ENCODE assay signal across 16 mouse cellular contexts in the genomic region with DNA sequence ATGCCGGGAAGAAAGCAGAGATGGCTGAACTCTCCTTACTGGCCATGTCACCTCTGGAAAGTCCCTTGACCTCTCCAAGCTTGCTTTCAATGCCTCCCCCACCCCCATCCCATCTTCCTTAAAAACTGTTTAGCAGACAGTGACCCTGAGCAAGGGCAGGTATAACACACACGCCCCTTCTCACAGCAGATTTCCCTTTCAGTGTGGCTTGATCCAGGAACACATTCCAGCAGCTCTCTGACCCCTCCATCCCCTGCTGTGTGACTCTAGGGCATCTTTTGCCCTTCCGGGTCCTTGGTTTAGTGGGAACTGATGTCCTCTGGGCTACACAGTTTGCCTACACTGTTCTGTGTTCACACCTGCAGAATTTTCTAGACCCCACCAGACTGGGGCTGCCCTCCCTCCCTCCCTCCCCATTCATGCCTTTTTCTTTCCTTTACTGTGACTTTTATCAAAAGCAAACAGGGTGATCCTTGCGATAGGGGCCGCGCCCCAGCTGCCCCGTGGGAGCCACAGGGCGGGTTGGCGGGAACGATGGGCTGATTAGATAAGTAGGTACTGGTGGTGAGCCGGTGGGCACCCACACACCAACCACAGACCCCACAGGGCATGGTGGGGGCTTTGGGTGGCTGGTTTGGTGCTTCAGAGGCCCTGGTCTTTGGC. TPM values are rescaled to one million over a fixed set of nuclear protein-coding genes. Genes with fewer than 3 reads are reported as not detected.
DNase-seq lines count a peak whose midpoint lies in the region; ATAC-seq and TF ChIP-seq lines count a peak whose summit lies in the region.
"Had no signal": no experiment of that assay in that cellular context is flagged by ENCODE, and none has a peak within 500 bp of the region (broad histone marks: within the 10 kb centered on the region; RNA-seq: fewer than 3 reads in every experiment).

No protein-coding gene starts in this region.

- intact Hi-C loops in heart, postnatal 25 days (cut with DNase I) = no loop called here

- H3K4me1 ChIP-seq in heart, embryonic 10.5 days = peaks cover 100% of the 10 kb centered on the region
- H3K4me1 ChIP-seq in ES-Bruce4 (ENCODE audit: control insufficient read depth, insufficient read depth, low read length) = peaks cover 12% of the 10 kb centered on the region
- H3K4me1 ChIP-seq in embryonic facial prominence, embryonic 10.5 days = peaks cover 86% of the 10 kb centered on the region
- H3K4me1 ChIP-seq in liver, embryonic 15.5 days (replicated peaks) = peaks cover 100% of the 10 kb centered on the region

- TF ChIP-seq CTCF in ES-Bruce4 (IDR thresholded peaks at IDR 0.05; ENCODE audit: low read depth, low read length) = no peak

- no peaks in the 10 kb centered on the region for H3K9me3 ChIP-seq in heart, embryonic 10.5 days
- no peaks in the 10 kb centered on the region for H3K9me3 ChIP-seq in ES-Bruce4 (replicated peaks; ENCODE audit: control insufficient read depth, insufficient read depth, low read length, poor library complexity, severe bottlenecking)
- no peaks in the 10 kb centered on the region for H3K9me3 ChIP-seq in embryonic facial prominence, embryonic 10.5 days
- no peaks in the 10 kb centered on the region for H3K9me3 ChIP-seq in liver, embryonic 15.5 days (replicated peaks)
- H3K9me3 ChIP-seq: hindbrain, embryonic 12.5 days; midbrain, embryonic 15.5 days had no signal

- peaks cover 50% of the 10 kb centered on the region for H3K36me3 ChIP-seq in heart, embryonic 10.5 days
- no peaks in the 10 kb centered on the region for H3K36me3 ChIP-seq in ES-Bruce4 (ENCODE audit: control insufficient read depth, insufficient read depth, low read length, poor library complexity, severe bottlenecking)
- H3K36me3 ChIP-seq in embryonic facial prominence, embryonic 10.5 days (replicated peaks) = peaks cover 9% of the 10 kb centered on the region; the same call in 1 of the 2 replicates
- H3K36me3 ChIP-seq in liver, embryonic 15.5 days (replicated peaks) = peaks cover 87% of the 10 kb centered on the region
- H3K36me3 ChIP-seq: hindbrain, embryonic 12.5 days; midbrain, embryonic 15.5 days had no signal

- H3K4me3 ChIP-seq in heart, embryonic 10.5 days = no peak overlapping the region
- no peak overlapping the region for H3K4me3 ChIP-seq in ES-Bruce4 (ENCODE audit: low read depth, low read length)
- H3K4me3 ChIP-seq in embryonic facial prominence, embryonic 10.5 days = no peak overlapping the region
- 0 out of 2 replicates have a peak overlapping the region, but pooled peaks have one; percentile 17 for H3K4me3 ChIP-seq in liver, embryonic 15.5 days (replicated peaks)
- H3K4me3 ChIP-seq: hindbrain, embryonic 12.5 days; layer of hippocampus, adult 2 months; midbrain, embryonic 15.5 days had no signal

- TF ChIP-seq POLR2A in ES-Bruce4 (IDR thresholded peaks at IDR 0.05; ENCODE audit: insufficient read depth, low read length) = no peak

- H3K9ac ChIP-seq in ES-Bruce4 (ENCODE audit: low read depth, poor library complexity, severe bottlenecking) = no peak overlapping the region
- peak overlapping the region; percentile 71; the same call in 1 of the 2 replicates for H3K9ac ChIP-seq in liver, embryonic 15.5 days
- H3K9ac ChIP-seq: hindbrain, embryonic 12.5 days; midbrain, embryonic 15.5 days had no signal

- peak overlapping the region; percentile 67 for H3K4me2 ChIP-seq in liver, embryonic 15.5 days
- H3K4me2 ChIP-seq: hindbrain, embryonic 12.5 days; midbrain, embryonic 15.5 days had no signal

- no peak for ATAC-seq in liver, embryonic 15.5 days (ENCODE audit: insufficient read depth)
- ATAC-seq: midbrain, embryonic 15.5 days had no signal

- DNase-seq in heart, embryonic 10.5 days (ENCODE audit: low spot score) = no peak
- DNase-seq in heart, postnatal 25 days (ENCODE audit: low spot score) = no peak
- DNase-seq in embryonic facial prominence, embryonic 10.5 days (ENCODE audit: low spot score) = no peak
- DNase-seq in layer of hippocampus, adult 9-10 months (ENCODE audit: low spot score) = no peak
- DNase-seq in frontal cortex, postnatal 10 days (ENCODE audit: low spot score in 2 of 2) = no peak
- DNase-seq in cerebellum, postnatal 25 days = no peak
- DNase-seq: cerebellum, adult 2 months; embryo, embryonic 11 days; kidney, adult 2 months; lung, postnatal 36 days; right cerebral cortex, postnatal 25 days had no signal

- TF ChIP-seq EP300 in ES-Bruce4 (IDR thresholded peaks at IDR 0.05; ENCODE audit: insufficient read depth, low read depth, low read length) = peak; percentile 96

- WGBS in heart, embryonic 10.5 days = 56% methylated on average over 11 of the region's 11 CpGs
- WGBS in embryonic facial prominence, embryonic 10.5 days = 68% methylated on average over 11 of the region's 11 CpGs
- WGBS in liver, embryonic 15.5 days (ENCODE audit: insufficient replicate concordance) = 11% methylated on average over 11 of the region's 11 CpGs

- H3K27ac ChIP-seq in heart, embryonic 10.5 days = peak overlapping the region; percentile 81
- 0 out of 2 replicates have a peak overlapping the region, but pooled peaks have one; percentile 12 for H3K27ac ChIP-seq in ES-Bruce4 (ENCODE audit: insufficient read depth, low read length)
- peak overlapping the region; percentile 26; the same call in 1 of the 2 replicates for H3K27ac ChIP-seq in embryonic facial prominence, embryonic 10.5 days (replicated peaks)
- peak overlapping the region; percentile 95 for H3K27ac ChIP-seq in liver, embryonic 15.5 days (replicated peaks)
- H3K27ac ChIP-seq: hindbrain, embryonic 12.5 days; layer of hippocampus, adult 2 months; midbrain, embryonic 15.5 days had no signal

- H3K27me3 ChIP-seq in heart, embryonic 10.5 days (ENCODE audit: insufficient read depth, poor library complexity, severe bottlenecking) = no peaks in the 10 kb centered on the region
- H3K27me3 ChIP-seq in ES-Bruce4 (ENCODE audit: control insufficient read depth, insufficient read depth, low read length, poor library complexity, severe bottlenecking) = no peaks in the 10 kb centered on the region
- peaks cover 34% of the 10 kb centered on the region for H3K27me3 ChIP-seq in embryonic facial prominence, embryonic 10.5 days (replicated peaks; ENCODE audit: low read depth, poor library complexity, severe bottlenecking)
- H3K27me3 ChIP-seq in liver, embryonic 15.5 days = no peaks in the 10 kb centered on the region
- H3K27me3 ChIP-seq: midbrain, embryonic 15.5 days had no signal

RNA-seq across cellular contexts. Expression of a gene that starts 37.2 kb away (rescaled TPM):
- polyA plus RNA-seq in heart, embryonic 10.5 days (2016; fragmentation: Nextera tagmentation; extraction: Ambion mirVana) = 5.7 and 12.8 TPM in 2 replicates
- 10 to 100 TPM; 21.3 to 22.6 TPM for total RNA-seq in heart, postnatal 25 days (2021)
- 15.5 and 16.8 TPM in 2 replicates for polyA plus RNA-seq in ES-Bruce4 (2011; ENCODE audit: insufficient read depth, insufficient read length, low read depth, missing spikeins)
- polyA plus RNA-seq in embryonic facial prominence, embryonic 10.5 days (2016; fragmentation: Nextera tagmentation; extraction: Ambion mirVana) = 1.5 and 2.0 TPM in 2 replicates
- polyA plus RNA-seq in liver, embryonic 15.5 days (2015; fragmentation: Nextera tagmentation; extraction: Ambion mirVana) = 12.0 and 14.9 TPM in 2 replicates

RNA-seq across cellular contexts. Expression of a gene that starts 41.4 kb away (rescaled TPM):
- not detected in 2 replicates for polyA plus RNA-seq in heart, embryonic 10.5 days (2016; fragmentation: Nextera tagmentation; extraction: Ambion mirVana)
- not detected for total RNA-seq in heart, postnatal 25 days (2021)
- polyA plus RNA-seq in ES-Bruce4 (2011; ENCODE audit: insufficient read depth, insufficient read length, low read depth, missing spikeins) = not detected in 2 replicates
- not detected in 2 replicates for polyA plus RNA-seq in embryonic facial prominence, embryonic 10.5 days (2016; fragmentation: Nextera tagmentation; extraction: Ambion mirVana)
- polyA plus RNA-seq in liver, embryonic 15.5 days (2015; fragmentation: Nextera tagmentation; extraction: Ambion mirVana) = not detected in 2 replicates
- polyA plus RNA-seq: hindbrain, embryonic 12.5 days; midbrain, embryonic 15.5 days had no signal

RNA-seq across cellular contexts. Expression of a gene that starts 57.2 kb away (rescaled TPM):
- polyA plus RNA-seq in heart, embryonic 10.5 days (2016; fragmentation: Nextera tagmentation; extraction: Ambion mirVana) = 47.4 and 51.0 TPM in 2 replicates
- 10 to 100 TPM; 20.1 to 21.8 TPM for total RNA-seq in heart, postnatal 25 days (2021)
- 67.1 and 67.2 TPM in 2 replicates for polyA plus RNA-seq in ES-Bruce4 (2011; ENCODE audit: insufficient read depth, insufficient read length, low read depth, missing spikeins)
- polyA plus RNA-seq in embryonic facial prominence, embryonic 10.5 days (2016; fragmentation: Nextera tagmentation; extraction: Ambion mirVana) = 81.8 and 82.5 TPM in 2 replicates
- polyA plus RNA-seq in liver, embryonic 15.5 days (2015; fragmentation: Nextera tagmentation; extraction: Ambion mirVana) = 23.1 and 25.6 TPM in 2 replicates

Comparison
In these comparisons a context has a peak if more than half of its experiments do, and no peak if none do; other contexts are left out.
1. H3K27ac ChIP-seq: peak in every context shown above with its lines; median percentile 95 in liver, embryonic 15.5 days; 81 in heart, embryonic 10.5 days; 26 in embryonic facial prominence, embryonic 10.5 days; 12 in ES-Bruce4.